Mouse (Mus musculus) embryonic facial prominence, embryonic 14.5 days (tissue): ENCODE data around the gene Tex48. TPM values are rescaled to one million over a fixed set of nuclear protein-coding genes. Genes with fewer than 3 reads are reported as not detected.

Source experiments
- ATAC-seq: fragments of 200-750 bp; cut with Nextera tagmentation; 2 replicates; pipeline ENCODE4 v1.8.0; 2017; ENCODE audit warnings: low read depth, moderate number of reproducible peaks, moderate TSS enrichment
- DNase-seq: peaks from one replicate; pipeline ENCODE4 v3.0.0-alpha.2; 2015; ENCODE audit warnings: low spot score
- H3K27ac ChIP-seq: fragments of 300-500 bp; sonication (generic); replicated peaks from 2 replicates; pipeline ENCODE4 v1.5.1; 2014; ENCODE audit warnings: low read depth, mild to moderate bottlenecking, low read length, moderate library complexity
- H3K27me3 ChIP-seq: fragments of 300-500 bp; sonication (generic); replicated peaks from 2 replicates; pipeline ENCODE4 v1.6.1; 2014; ENCODE audit warnings: low read length; ENCODE audit not compliant: control insufficient read depth, insufficient read depth
- H3K36me3 ChIP-seq: fragments of 300-500 bp; sonication (generic); 2 replicates; pipeline ENCODE4 v1.6.1; 2014; ENCODE audit warnings: low read length, mixed read lengths; ENCODE audit not compliant: control insufficient read depth, insufficient read depth
- H3K4me1 ChIP-seq: fragments of 300-500 bp; sonication (generic); 2 replicates; pipeline ENCODE4 v1.6.1; 2014; ENCODE audit warnings: antibody characterized with exemption, low read length; ENCODE audit not compliant: control insufficient read depth, insufficient read depth
- H3K4me2 ChIP-seq: fragments of 300-500 bp; sonication (generic); 2 replicates; pipeline ENCODE4 v1.6.1; 2014; ENCODE audit warnings: low read depth, mild to moderate bottlenecking, low read length, moderate library complexity, mixed read lengths
- H3K4me3 ChIP-seq: fragments of 300-500 bp; sonication (generic); 2 replicates; pipeline ENCODE4 v1.5.1; 2014; ENCODE audit warnings: low read depth, mild to moderate bottlenecking, low read length
- H3K9ac ChIP-seq: fragments of 300-500 bp; sonication (generic); 2 replicates; pipeline ENCODE4 v1.6.1; 2014; ENCODE audit warnings: low read depth, mild to moderate bottlenecking, low read length, moderate library complexity, mixed read lengths
- H3K9me3 ChIP-seq: fragments of 300-500 bp; sonication (generic); 2 replicates; pipeline ENCODE4 v1.6.1; 2016; ENCODE audit warnings: low read length; ENCODE audit not compliant: control insufficient read depth
- WGBS: fragments of 180-500 bp; shearing (Covaris S2); extraction: QIAGEN DNeasy Blood & Tissue Kit; methylation state at CpG from one replicate; pipeline ENCODE4 v1.1.7; 2014; 5-methylcytosine and 5-hydroxymethylcytosine counted together
- polyA plus RNA-seq: library from polyadenylated mRNA; unstranded; fragments of >200 nt; fragmentation: Nextera tagmentation; extraction: Ambion mirVana; gene quantifications from 2 replicates; pipeline ENCODE4 v1.2.1, GENCODE M21; 2014

Gene Tex48
- polyA plus RNA-seq = not detected in 2 replicates

DNA sequence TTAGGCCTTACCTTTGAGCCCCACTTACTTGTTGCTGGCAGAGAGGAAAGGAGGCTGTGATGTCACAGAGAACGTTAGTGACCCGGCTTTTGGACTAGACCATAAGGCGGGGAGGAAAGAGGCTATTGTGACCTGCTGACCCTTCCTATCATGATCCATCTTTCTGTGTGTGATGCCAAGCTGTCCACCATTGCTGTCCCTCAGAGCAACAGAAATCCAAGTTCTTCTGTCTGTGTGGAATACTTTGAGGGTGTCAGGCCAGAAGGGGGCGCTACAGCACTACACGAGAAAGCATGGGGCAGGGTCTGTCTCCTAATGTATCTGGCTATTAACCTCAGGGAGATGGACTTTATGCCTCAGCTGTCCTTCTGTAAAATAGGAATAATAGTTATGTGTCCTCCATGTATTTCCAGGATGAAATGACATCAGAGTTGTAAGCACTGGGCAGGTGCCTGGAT lies at the start of gene Tex48:
TSS of gene Tex48 (minus strand) at position 51 of the 458 bp plus-strand sequence.
- 62% methylated on average over 5 of the region's 5 CpGs for WGBS

GRCm38 (mm10) chr4:63668255-63668654 lies 46.0 kb upstream of the Tex48 start:
- no peaks in the 10 kb centered on the region for H3K4me1 ChIP-seq
- no peak overlapping the region for H3K9ac ChIP-seq
- H3K9me3 ChIP-seq = no peaks in the 10 kb centered on the region
- no peak overlapping the region for H3K4me3 ChIP-seq
- 51% methylated on average over 4 of the region's 4 CpGs for WGBS
- ATAC-seq (no peak), DNase-seq (peak; percentile 79)
- H3K36me3 ChIP-seq = no peaks in the 10 kb centered on the region
- no peak overlapping the region for H3K4me2 ChIP-seq
- no peak overlapping the region for H3K27ac ChIP-seq
- no peaks in the 10 kb centered on the region for H3K27me3 ChIP-seq

More for the DNA sequence above, at the start of gene Tex48:
- H3K9me3 ChIP-seq = no peaks in the 10 kb centered on the region
- no peaks in the 10 kb centered on the region for H3K36me3 ChIP-seq
- H3K4me2 ChIP-seq = no peak within 1 kb of the TSS
- DNase-seq (no peak), ATAC-seq (no peak)
- no peak within 1 kb of the TSS for H3K9ac ChIP-seq
- no peak within 1 kb of the TSS for H3K4me3 ChIP-seq
- no peaks in the 10 kb centered on the region for H3K4me1 ChIP-seq
- H3K27me3 ChIP-seq = no peaks in the 10 kb centered on the region
- H3K27ac ChIP-seq = no peak within 1 kb of the TSS

- H3K36me3 ChIP-seq = no peaks in the 10 kb centered on the region
- DNase-seq (no peak), ATAC-seq (no peak)
- no peak overlapping the region for H3K4me3 ChIP-seq
- H3K27ac ChIP-seq = no peak overlapping the region
- no peaks in the 10 kb centered on the region for H3K4me1 ChIP-seq
- no peak overlapping the region for H3K4me2 ChIP-seq
- 84% methylated on average over 7 of the region's 7 CpGs for WGBS
- H3K27me3 ChIP-seq = no peaks in the 10 kb centered on the region
- no peak overlapping the region for H3K9ac ChIP-seq
- no peaks in the 10 kb centered on the region for H3K9me3 ChIP-seq
Observed at GRCm38 (mm10) chr4:63665738-63666137, 43.5 kb upstream of the Tex48 start.

- WGBS = 87% methylated on average over 6 of the region's 6 CpGs
- no peak for DNase-seq
- H3K4me1 ChIP-seq = no peaks in the 10 kb centered on the region
Observed at GRCm38 (mm10) chr4:63663279-63663678, 41.1 kb upstream of the Tex48 start, which contains the start of gene Gm11214. Gene Gm11214, minus strand, starts transcription at chr4:63663379.

GRCm38 (mm10) chr4:63661857-63662256 lies 39.6 kb upstream of the Tex48 start:
- no peaks in the 10 kb centered on the region for H3K36me3 ChIP-seq
- H3K4me1 ChIP-seq = no peaks in the 10 kb centered on the region
- no peak overlapping the region for H3K4me2 ChIP-seq
- WGBS = 73% methylated on average over 1 of the region's 1 CpGs
- H3K27me3 ChIP-seq = no peaks in the 10 kb centered on the region
- ATAC-seq (no peak), DNase-seq (no peak)
- H3K4me3 ChIP-seq = no peak overlapping the region
- no peaks in the 10 kb centered on the region for H3K9me3 ChIP-seq
- no peak overlapping the region for H3K27ac ChIP-seq
- H3K9ac ChIP-seq = no peak overlapping the region

More at GRCm38 (mm10) chr4:63663279-63663678, 41.1 kb upstream of the Tex48 start, which contains the start of gene Gm11214:
- no peak for ATAC-seq
- no peaks in the 10 kb centered on the region for H3K36me3 ChIP-seq
- H3K9ac ChIP-seq = no peak within 1 kb of the TSS
- no peak within 1 kb of the TSS for H3K4me2 ChIP-seq
- no peak within 1 kb of the TSS for H3K27ac ChIP-seq
- H3K9me3 ChIP-seq = no peaks in the 10 kb centered on the region
- H3K27me3 ChIP-seq = no peaks in the 10 kb centered on the region
- no peak within 1 kb of the TSS for H3K4me3 ChIP-seq

DNA sequence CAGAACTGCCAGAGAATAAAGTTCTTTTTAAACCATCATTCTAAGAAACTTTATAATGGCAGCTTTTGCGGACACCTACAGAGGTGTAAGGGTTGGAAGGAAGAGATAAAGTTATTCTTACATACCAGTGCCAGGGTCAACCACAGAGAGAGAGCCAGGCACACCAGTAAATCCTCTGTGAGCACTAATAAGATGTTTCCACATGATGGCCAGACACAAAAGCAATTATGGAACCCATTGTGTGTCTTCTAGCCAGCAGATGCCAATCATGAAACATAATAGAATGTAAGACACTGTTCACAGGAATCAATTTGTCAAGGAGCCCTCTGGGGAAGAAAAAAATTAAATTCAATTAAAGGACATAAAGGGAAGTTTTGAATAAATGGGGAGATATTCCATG lies 39.2 kb upstream of the Tex48 start:
- H3K4me2 ChIP-seq = no peak overlapping the region
- WGBS = 82% methylated on average over 1 of the region's 1 CpGs
- no peaks in the 10 kb centered on the region for H3K27me3 ChIP-seq
- H3K36me3 ChIP-seq = no peaks in the 10 kb centered on the region
- no peak overlapping the region for H3K4me3 ChIP-seq
- ATAC-seq (no peak), DNase-seq (peak; percentile 39)
- H3K9ac ChIP-seq = no peak overlapping the region
- no peaks in the 10 kb centered on the region for H3K4me1 ChIP-seq
- H3K9me3 ChIP-seq = no peaks in the 10 kb centered on the region
- no peak overlapping the region for H3K27ac ChIP-seq

DNA sequence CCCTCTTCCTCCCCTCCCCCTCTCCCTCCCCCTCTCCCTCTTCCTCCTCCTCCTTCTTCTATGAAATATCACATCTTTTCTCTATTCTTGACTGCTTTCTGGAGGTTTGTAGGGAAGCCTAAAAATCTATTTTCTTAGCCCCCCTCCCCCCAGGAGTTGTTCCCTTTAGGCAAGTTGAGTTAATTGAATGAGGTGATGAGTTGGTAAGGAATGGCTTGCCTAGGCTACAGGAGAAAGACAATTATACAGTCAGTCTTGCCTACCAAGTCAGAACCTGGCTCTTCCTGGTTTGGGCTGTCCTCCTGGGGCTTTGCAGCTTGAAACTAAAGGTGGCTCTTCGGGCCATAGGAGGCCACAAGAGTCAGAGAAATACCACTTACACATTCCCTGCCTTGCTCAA lies 37.5 kb upstream of the Tex48 start:
- DNase-seq (no peak), ATAC-seq (no peak)
- no peak overlapping the region for H3K9ac ChIP-seq
- 88% methylated on average over 1 of the region's 1 CpGs for WGBS
- no peaks in the 10 kb centered on the region for H3K27me3 ChIP-seq
- no peak overlapping the region for H3K4me2 ChIP-seq
- no peaks in the 10 kb centered on the region for H3K4me1 ChIP-seq
- no peaks in the 10 kb centered on the region for H3K9me3 ChIP-seq
- no peaks in the 10 kb centered on the region for H3K36me3 ChIP-seq
- H3K4me3 ChIP-seq = no peak overlapping the region
- no peak overlapping the region for H3K27ac ChIP-seq

DNA sequence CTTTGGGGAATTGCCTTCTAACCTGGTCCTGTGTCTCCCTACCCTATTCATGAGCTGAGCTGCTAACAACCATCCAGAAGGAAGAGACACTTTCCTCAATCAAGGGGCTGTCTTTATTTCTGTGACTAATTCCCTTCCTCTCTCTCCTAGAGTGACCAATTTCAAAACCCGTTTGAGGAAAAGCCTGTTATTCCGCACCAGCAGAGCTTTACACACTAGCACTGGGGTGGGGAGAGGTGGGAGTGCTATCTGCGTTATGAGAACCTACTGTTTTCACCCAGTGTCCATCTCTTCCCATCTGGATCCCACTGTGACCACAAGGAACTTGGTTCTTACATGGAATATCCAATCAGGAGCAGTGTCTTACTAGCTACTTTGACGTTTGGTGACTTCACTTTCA lies 36.9 kb upstream of the Tex48 start:
- ATAC-seq (no peak), DNase-seq (no peak)
- H3K4me1 ChIP-seq = no peaks in the 10 kb centered on the region
- no peak overlapping the region for H3K4me2 ChIP-seq
- H3K36me3 ChIP-seq = no peaks in the 10 kb centered on the region
- no peak overlapping the region for H3K4me3 ChIP-seq
- H3K9me3 ChIP-seq = no peaks in the 10 kb centered on the region
- no peak overlapping the region for H3K9ac ChIP-seq
- WGBS = 38% methylated on average over 4 of the region's 4 CpGs
- H3K27me3 ChIP-seq = no peaks in the 10 kb centered on the region
- H3K27ac ChIP-seq = no peak overlapping the region

- ATAC-seq = no peak
- H3K27me3 ChIP-seq = no peaks in the 10 kb centered on the region
- H3K9me3 ChIP-seq = no peaks in the 10 kb centered on the region
- DNase-seq = no peak
- no peaks in the 10 kb centered on the region for H3K4me1 ChIP-seq
- no peak overlapping the region for H3K9ac ChIP-seq
- no peak overlapping the region for H3K4me3 ChIP-seq
- WGBS = 60% methylated on average over 1 of the region's 1 CpGs
- no peaks in the 10 kb centered on the region for H3K36me3 ChIP-seq
- no peak overlapping the region for H3K27ac ChIP-seq
- H3K4me2 ChIP-seq = no peak overlapping the region
Observed at GRCm38 (mm10) chr4:63654381-63654780, 32.2 kb upstream of the Tex48 start.
